Mouse (Mus musculus): ENCODE measurements around the gene Scml4.

- TF ChIP-seq POLR2A (IDR thresholded peaks at IDR 0.05; ENCODE audit: extremely low read depth, insufficient read depth, low read length) (no peak), CTCF (IDR thresholded peaks at IDR 0.05; ENCODE audit: extremely low read depth, insufficient read depth, low read length) (no peak)
Measured at GRCm38 (mm10) chr10:42838106-42838505, 22.1 kb upstream of the Scml4 start.

All from cortical plate, adult 2 months (tissue).